Mouse (Mus musculus) stomach, postnatal 0 days (tissue): ENCODE data around the gene Fam3a. TPM values are rescaled to one million over a fixed set of nuclear protein-coding genes. Genes with fewer than 3 reads are reported as not detected.

ENCODE experiments used
- ATAC-seq: fragments of 200-750 bp; cut with Nextera tagmentation; 2 replicates; pipeline ENCODE4 v1.8.0; 2017; ENCODE audit not compliant: low FRiP score, low TSS enrichment
- DNase-seq: peaks from one replicate; pipeline ENCODE4 v3.0.0-alpha.2; 2016; ENCODE audit warnings: low spot score
- H3K27ac ChIP-seq: fragments of 300-500 bp; sonication (generic); replicated peaks from 2 replicates; pipeline ENCODE4 v1.5.1; 2014; ENCODE audit warnings: mild to moderate bottlenecking, control low read depth
- H3K27me3 ChIP-seq: fragments of 300-500 bp; sonication (generic); 2 replicates; pipeline ENCODE4 v1.6.1; 2014; ENCODE audit warnings: low read length; ENCODE audit not compliant: control insufficient read depth, insufficient read depth
- H3K36me3 ChIP-seq: fragments of 300-500 bp; sonication (generic); 2 replicates; pipeline ENCODE4 v1.6.1; 2014; ENCODE audit warnings: low read length, mixed read lengths; ENCODE audit not compliant: control insufficient read depth, insufficient read depth
- H3K4me1 ChIP-seq: fragments of 300-500 bp; sonication (generic); replicated peaks from 2 replicates; pipeline ENCODE4 v1.6.1; 2014; ENCODE audit warnings: antibody characterized with exemption; ENCODE audit not compliant: control insufficient read depth, insufficient read depth
- H3K4me2 ChIP-seq: fragments of 300-500 bp; sonication (generic); replicated peaks from 2 replicates; pipeline ENCODE4 v1.6.1; 2014; ENCODE audit warnings: low read depth, mild to moderate bottlenecking, control low read depth, moderate library complexity
- H3K4me3 ChIP-seq: fragments of 300-500 bp; sonication (generic); 2 replicates; pipeline ENCODE4 v1.5.1; 2014; ENCODE audit warnings: low read depth, low read length, control low read depth
- H3K9ac ChIP-seq: fragments of 300-500 bp; sonication (generic); 2 replicates; pipeline ENCODE4 v1.6.1; 2014; ENCODE audit warnings: mild to moderate bottlenecking, low read length, control low read depth, mixed read lengths
- H3K9me3 ChIP-seq: fragments of 300-500 bp; sonication (generic); 2 replicates; pipeline ENCODE4 v1.6.1; 2016; ENCODE audit warnings: low read length; ENCODE audit not compliant: control insufficient read depth
- CTCF ChIP-seq: IDR thresholded peaks from 2 replicates; pipeline ENCODE4 v1.5.1; 2016; ENCODE audit warnings: antibody characterized with exemption, low read depth, mild to moderate bottlenecking, moderate library complexity
- EP300 ChIP-seq: optimal IDR thresholded peaks from 2 replicates; pipeline ENCODE3; 2016; ENCODE audit warnings: antibody characterized with exemption
- WGBS: fragments of 180-500 bp; shearing (Covaris S2); extraction: QIAGEN DNeasy Blood & Tissue Kit; methylation state at CpG from one replicate; pipeline ENCODE4 v1.1.7; 2014; 5-methylcytosine and 5-hydroxymethylcytosine counted together
- polyA plus RNA-seq: library from polyadenylated mRNA; unstranded; fragments of >200 nt; fragmentation: Nextera tagmentation; extraction: Ambion mirVana; gene quantifications from 2 replicates; pipeline ENCODE4 v1.2.1, GENCODE M21; 2015

The Fam3a gene
- polyA plus RNA-seq, 1 experiment from 2014 or later: 26.0 TPM

DNA sequence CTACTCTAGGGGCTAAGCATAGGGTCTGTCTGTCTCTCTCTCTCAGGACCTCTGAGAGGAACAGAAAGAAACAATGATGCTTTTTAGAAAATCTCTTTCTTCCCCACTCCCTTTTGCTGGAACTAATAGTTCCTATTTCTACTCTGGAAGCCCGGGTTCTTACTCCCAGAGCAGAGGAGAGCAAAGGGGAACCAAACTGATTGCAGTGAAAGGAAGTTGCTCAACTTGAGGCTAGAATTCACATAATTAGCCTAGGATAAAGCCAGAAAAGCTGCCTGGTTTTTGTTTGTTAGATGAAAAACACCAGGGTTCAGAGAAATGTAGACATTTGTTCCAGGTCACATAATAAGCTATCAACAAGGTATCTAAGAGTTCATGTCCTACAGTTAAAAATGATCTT lies 33.2 kb upstream of the Fam3a start:
- Histone ChIP-seq H3K36me3 (no peaks in the 10 kb centered on the region), H3K4me3 (no peak overlapping the region), H3K9ac (no peak overlapping the region), H3K4me2 (no peak overlapping the region), H3K9me3 (no peaks in the 10 kb centered on the region), H3K27ac (peak overlapping the region; percentile 75), H3K27me3 (no peaks in the 10 kb centered on the region), H3K4me1 (no peaks in the 10 kb centered on the region)
- TF ChIP-seq CTCF (no peak), EP300 (no peak)
- WGBS: 56% methylated on average over 1 of the region's 1 CpGs
- DNase-seq (no peak), ATAC-seq (no peak)

DNA sequence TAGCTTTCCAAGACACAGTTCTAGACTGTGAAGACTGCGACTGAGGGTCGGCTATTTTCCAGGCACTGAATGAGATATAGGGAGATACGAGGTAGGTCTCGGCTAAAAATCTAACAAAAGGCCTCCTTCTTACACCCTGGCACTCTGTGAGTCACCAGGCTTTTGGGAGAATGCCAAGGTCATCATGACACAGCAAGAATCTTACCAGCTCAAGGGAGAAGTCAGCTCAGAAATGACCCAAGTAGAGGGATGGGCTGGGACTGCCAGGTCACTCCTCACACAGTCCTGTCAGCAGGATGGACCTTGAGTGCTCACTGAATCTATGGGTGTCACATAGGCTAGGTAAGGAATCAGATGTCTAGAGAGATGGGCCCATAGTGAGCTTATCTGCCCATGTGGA lies 32.1 kb upstream of the Fam3a start:
- Histone ChIP-seq H3K27me3 (no peaks in the 10 kb centered on the region), H3K4me1 (no peaks in the 10 kb centered on the region), H3K27ac (peak overlapping the region; percentile 86), H3K4me3 (no peak overlapping the region), H3K9ac (no peak overlapping the region), H3K9me3 (no peaks in the 10 kb centered on the region), H3K4me2 (no peak overlapping the region), H3K36me3 (no peaks in the 10 kb centered on the region)
- peak; percentile 50 for ATAC-seq
- TF ChIP-seq CTCF (no peak), EP300 (no peak)
- 67% methylated on average over 4 of the region's 4 CpGs for WGBS
- DNase-seq: peak; percentile 74

DNA sequence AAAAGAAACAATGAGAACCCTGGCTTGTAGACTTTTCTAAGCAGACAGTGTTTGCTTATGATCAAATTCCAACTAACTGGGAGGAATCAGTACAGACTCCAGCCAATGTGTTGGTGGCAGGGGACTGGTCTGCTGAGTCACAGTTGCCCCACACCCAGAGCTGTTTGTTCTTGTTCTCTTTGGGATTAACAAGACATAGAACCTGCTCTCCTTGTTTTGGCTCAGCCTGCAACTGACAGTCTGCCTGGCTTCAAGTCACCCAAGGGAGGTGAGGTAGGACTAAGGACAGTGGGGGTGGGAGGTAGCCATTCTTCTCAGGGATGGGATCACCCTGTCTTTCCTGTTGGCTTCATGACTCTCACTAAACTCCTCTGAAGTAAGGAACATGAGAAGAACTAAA lies 31.4 kb upstream of the Fam3a start:
- DNase-seq (peak; percentile 73), ATAC-seq (peak; percentile 82)
- Histone ChIP-seq H3K9ac (no peak overlapping the region), H3K9me3 (no peaks in the 10 kb centered on the region), H3K36me3 (no peaks in the 10 kb centered on the region), H3K4me1 (no peaks in the 10 kb centered on the region), H3K27ac (peak overlapping the region; percentile 86), H3K27me3 (no peaks in the 10 kb centered on the region), H3K4me3 (no peak overlapping the region), H3K4me2 (no peak overlapping the region; the same call in 1 of the 2 replicates)
- TF ChIP-seq EP300 (peak; percentile 44), CTCF (no peak)

DNA sequence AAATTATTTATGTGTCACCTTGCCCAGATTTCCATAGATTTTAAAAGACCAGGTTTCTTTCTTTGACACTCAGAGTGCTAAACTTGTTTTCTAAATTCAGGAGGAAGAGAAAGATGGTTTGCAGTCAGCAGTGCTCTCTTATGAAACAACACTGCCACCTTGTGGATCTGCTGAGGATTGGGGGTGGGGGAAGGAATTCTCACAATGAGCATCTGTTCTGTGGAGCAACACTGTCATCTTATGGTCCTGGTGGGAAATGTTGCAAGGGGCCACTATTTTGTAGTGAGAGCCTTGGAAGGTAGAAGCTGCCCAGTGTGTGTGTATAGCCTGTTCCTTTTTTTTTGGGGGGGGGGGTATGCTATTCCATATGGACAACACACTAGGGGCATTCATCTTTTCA lies 20.3 kb upstream of the Fam3a start:
- ATAC-seq (peak; percentile 61), DNase-seq (peak; percentile 63)
- no peak overlapping the region for H3K27ac ChIP-seq
- H3K4me3 ChIP-seq: no peak overlapping the region
- TF ChIP-seq CTCF: peak; percentile 97
- no peak for TF ChIP-seq EP300
- H3K27me3 ChIP-seq: no peaks in the 10 kb centered on the region
- no peak overlapping the region for H3K9ac ChIP-seq
- no peaks in the 10 kb centered on the region for H3K36me3 ChIP-seq
- H3K9me3 ChIP-seq: no peaks in the 10 kb centered on the region
- no peak overlapping the region for H3K4me2 ChIP-seq
- no peaks in the 10 kb centered on the region for H3K4me1 ChIP-seq

DNA sequence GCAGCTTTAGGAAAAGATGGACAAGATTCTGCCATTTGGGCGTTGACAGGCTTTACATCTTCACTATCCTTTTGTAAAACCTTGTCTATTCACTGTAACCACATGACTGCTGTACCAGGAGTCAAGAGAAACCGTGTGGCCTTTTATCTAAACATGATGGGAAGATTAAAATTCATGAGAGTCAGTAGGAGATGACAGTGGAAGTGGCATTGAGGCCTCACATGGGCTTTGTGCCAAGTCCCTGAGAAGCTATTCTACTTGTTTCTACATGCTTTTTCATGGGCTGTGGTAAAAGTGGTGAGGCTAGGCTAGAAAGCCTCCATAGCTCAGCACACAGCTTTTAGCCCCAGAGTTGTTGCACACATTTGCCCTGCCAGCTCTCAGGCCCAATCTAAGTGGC lies 15.3 kb upstream of the Fam3a start:
- Histone ChIP-seq H3K4me2 (no peak overlapping the region), H3K4me1 (no peaks in the 10 kb centered on the region)
- 35% methylated on average over 2 of the region's 2 CpGs for WGBS

DNA sequence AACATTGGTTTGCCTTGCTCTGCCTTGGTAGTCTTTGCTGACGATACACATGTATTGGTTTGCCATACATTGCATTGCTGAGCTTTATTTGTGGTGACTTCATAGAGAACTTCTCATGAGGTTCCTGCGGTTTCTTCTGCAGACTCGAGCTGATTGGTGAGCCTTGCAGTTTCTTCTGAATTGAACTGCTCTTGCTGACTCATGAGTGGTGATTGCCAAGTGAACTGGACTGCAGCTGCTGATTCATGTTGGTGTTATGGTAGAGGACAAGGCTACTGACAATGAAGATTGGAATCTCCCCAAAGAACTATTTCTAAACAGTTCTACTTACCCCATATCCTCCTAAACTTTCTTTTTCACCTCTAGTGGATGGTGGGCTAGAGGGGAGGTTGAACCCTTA lies 7.1 kb upstream of the Fam3a start:
- no peak overlapping the region for H3K9ac ChIP-seq
- H3K4me1 ChIP-seq: no peaks in the 10 kb centered on the region
- TF ChIP-seq EP300 (no peak), CTCF (no peak)
- ATAC-seq: no peak
- H3K27me3 ChIP-seq: no peaks in the 10 kb centered on the region
- H3K4me2 ChIP-seq: no peak overlapping the region
- no peak for DNase-seq
- no peak overlapping the region for H3K27ac ChIP-seq
- no peak overlapping the region for H3K4me3 ChIP-seq
- no peaks in the 10 kb centered on the region for H3K36me3 ChIP-seq
- no peaks in the 10 kb centered on the region for H3K9me3 ChIP-seq
- WGBS: 77% methylated on average over 3 of the region's 3 CpGs

More for the DNA sequence above, 15.3 kb upstream of the Fam3a start:
- H3K4me3 ChIP-seq: no peak overlapping the region
- no peaks in the 10 kb centered on the region for H3K9me3 ChIP-seq
- no peak overlapping the region for H3K27ac ChIP-seq
- H3K9ac ChIP-seq: no peak overlapping the region
- no peak for DNase-seq
- TF ChIP-seq CTCF: no peak
- TF ChIP-seq EP300: no peak
- H3K36me3 ChIP-seq: no peaks in the 10 kb centered on the region
- no peak for ATAC-seq
- H3K27me3 ChIP-seq: no peaks in the 10 kb centered on the region
